Mouse (Mus musculus) heart, embryonic 14.5 days (tissue): ENCODE measurements around the gene Hyal2. TPM values are rescaled to one million over a fixed set of nuclear protein-coding genes. Genes with fewer than 3 reads are reported as not detected.

Experiments used
- ATAC-seq: fragments of 200-750 bp; cut with Nextera tagmentation; 2 replicates; pipeline ENCODE4 v1.8.0; 2017; ENCODE audit warnings: low read depth, moderate TSS enrichment; ENCODE audit not compliant: insufficient number of reproducible peaks, insufficient read depth, low FRiP score
- H3K27ac ChIP-seq, 2 experiments: fragments of 200-500 bp in 1 of 2; fragments of 300-500 bp in 1 of 2; sonication (generic) in 1 of 2; replicated peaks in 1 of 2; 2 replicates each; pipeline ENCODE4 v1.5.1; 2012 to 2014; ENCODE audit warnings: low read depth in 2 of 2, low read length in 2 of 2, control low read depth in 1 of 2, mild to moderate bottlenecking in 1 of 2, mixed read lengths in 1 of 2; ENCODE audit not compliant: control insufficient read depth in 1 of 2, insufficient read depth in 1 of 2
- H3K27me3 ChIP-seq: fragments of 300-500 bp; sonication (generic); 2 replicates; pipeline ENCODE4 v1.6.1; 2014; ENCODE audit warnings: mild to moderate bottlenecking, low read length, control low read depth; ENCODE audit not compliant: control insufficient read depth, insufficient read depth
- H3K36me3 ChIP-seq: fragments of 300-500 bp; sonication (generic); 2 replicates; pipeline ENCODE4 v1.6.1; 2014; ENCODE audit warnings: mild to moderate bottlenecking, control low read depth, low read length, mixed read lengths; ENCODE audit not compliant: control insufficient read depth, insufficient read depth
- H3K4me1 ChIP-seq, 2 experiments: fragments of 200-500 bp in 1 of 2; fragments of 300-500 bp in 1 of 2; sonication (generic) in 1 of 2; 2 replicates each; pipeline ENCODE4 v1.6.1; 2012 to 2014; ENCODE audit warnings: low read length in 2 of 2, control low read depth in 1 of 2, mixed read lengths in 1 of 2; ENCODE audit not compliant: control insufficient read depth in 2 of 2, insufficient read depth in 2 of 2
- H3K4me2 ChIP-seq: fragments of 300-500 bp; sonication (generic); 2 replicates; pipeline ENCODE4 v1.6.1; 2014; ENCODE audit warnings: mild to moderate bottlenecking, low read length
- H3K4me3 ChIP-seq, 2 experiments: fragments of 200-500 bp in 1 of 2; fragments of 300-500 bp in 1 of 2; sonication (generic) in 1 of 2; 2 replicates each; pipeline ENCODE4 v1.5.1; 2012 to 2014; ENCODE audit warnings: low read length in 2 of 2, mild to moderate bottlenecking in 2 of 2, control low read depth in 1 of 2, low read depth in 1 of 2, moderate library complexity in 1 of 2; ENCODE audit not compliant: control insufficient read depth in 1 of 2, insufficient read depth in 1 of 2
- H3K9ac ChIP-seq: fragments of 300-500 bp; sonication (generic); 2 replicates; pipeline ENCODE4 v1.6.1; 2014; ENCODE audit warnings: mild to moderate bottlenecking, low read length
- H3K9me3 ChIP-seq: fragments of 300-500 bp; sonication (generic); 2 replicates; pipeline ENCODE4 v1.6.1; 2016; ENCODE audit warnings: low read length, control low read depth; ENCODE audit not compliant: control insufficient read depth
- WGBS: fragments of 180-500 bp; shearing (Covaris S2); extraction: QIAGEN DNeasy Blood & Tissue Kit; methylation state at CpG from one replicate; pipeline ENCODE4 v1.1.7; 2014; 5-methylcytosine and 5-hydroxymethylcytosine counted together
- polyA plus RNA-seq: library from polyadenylated mRNA; unstranded; fragments of >200 nt; fragmentation: Nextera tagmentation; extraction: Ambion mirVana; gene quantifications from 2 replicates; pipeline ENCODE4 v1.2.1, GENCODE M21; 2014

Gene Hyal2
- polyA plus RNA-seq, 1 experiment from 2014 or later = 103 TPM

DNA sequence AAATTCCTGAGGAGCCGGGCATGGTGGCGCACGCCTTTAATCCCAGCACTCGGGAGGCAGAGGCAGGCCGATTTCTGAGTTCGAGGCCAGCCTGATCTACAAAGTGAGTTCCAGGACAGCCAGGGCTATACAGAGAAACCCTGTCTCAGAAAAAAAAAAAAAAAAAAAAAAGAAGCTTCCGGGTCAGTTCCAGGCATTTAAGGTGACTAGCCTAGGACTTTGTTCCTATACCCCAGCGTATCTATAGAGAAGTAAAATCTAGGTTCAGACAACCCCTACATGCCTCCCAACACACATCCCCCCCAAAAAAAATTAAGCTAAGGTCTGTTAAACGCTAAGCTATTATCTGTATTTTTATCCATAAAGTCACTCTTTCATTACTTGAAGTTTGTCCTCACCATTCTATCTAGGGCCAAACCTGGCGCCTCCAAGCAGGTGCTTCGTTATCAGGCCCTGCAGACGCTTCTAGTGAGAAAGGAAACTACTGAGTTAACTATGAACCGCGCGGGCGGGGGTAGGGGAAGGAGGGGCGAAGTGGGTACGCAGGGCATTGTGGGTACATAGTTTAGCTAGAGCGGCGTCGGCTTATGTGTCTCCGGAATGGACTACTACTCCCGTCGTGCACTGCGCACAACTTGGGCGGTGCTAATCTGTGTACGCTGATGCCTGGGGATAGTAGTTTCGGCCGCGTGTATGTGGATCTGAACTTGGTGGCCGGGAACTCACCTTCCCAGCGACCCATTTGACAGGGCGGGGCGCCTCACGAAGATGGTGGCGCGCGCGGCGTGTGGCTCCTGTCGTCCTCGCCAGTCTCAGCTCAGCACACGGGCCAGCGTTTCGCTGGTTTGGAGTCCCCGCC lies 19.5 kb downstream of the Hyal2 start, which contains the start of gene Ifrd2:
Gene Ifrd2, plus strand, starts transcription at position 669 of the 859 bp plus-strand sequence.
- ATAC-seq = peak; percentile 97
- peak within 1 kb of the TSS; percentile 79 for H3K9ac ChIP-seq
- H3K9me3 ChIP-seq = no peaks in the 10 kb centered on the region
- WGBS = 11% methylated on average over 46 of the region's 46 CpGs
- H3K4me2 ChIP-seq = peak within 1 kb of the TSS; percentile 94
- H3K4me1 ChIP-seq = peaks cover 23 to 30% of the 10 kb centered on the region in 2 experiments
- no peaks in the 10 kb centered on the region for H3K27me3 ChIP-seq
- peaks cover 46% of the 10 kb centered on the region for H3K36me3 ChIP-seq
- peak within 1 kb of the TSS; percentile 17 to 64; a peak in 3 of 4 replicates for H3K27ac ChIP-seq
- peak within 1 kb of the TSS; percentile 64 to 70 for H3K4me3 ChIP-seq

- H3K27ac ChIP-seq = peak overlapping the region; percentile 17 to 64; a peak in 3 of 4 replicates
- H3K4me3 ChIP-seq = peak overlapping the region; percentile 64 to 70
- no peaks in the 10 kb centered on the region for H3K27me3 ChIP-seq
- H3K4me2 ChIP-seq = peak overlapping the region; percentile 94
- H3K9me3 ChIP-seq = no peaks in the 10 kb centered on the region
- H3K36me3 ChIP-seq = peaks cover 48% of the 10 kb centered on the region
- peak overlapping the region; percentile 79 for H3K9ac ChIP-seq
- peaks cover 24 to 38% of the 10 kb centered on the region in 2 experiments for H3K4me1 ChIP-seq
- ATAC-seq = no peak; the same call in 1 of the 2 replicates
- under 1% methylated on average over 33 of the region's 33 CpGs for WGBS
Measured at GRCm38 (mm10) chr9:107587833-107588639, 20.3 kb downstream of the Hyal2 start.

GRCm38 (mm10) chr9:107590058-107590772 lies 22.5 kb downstream of the Hyal2 start:
- WGBS = 55% methylated on average over 25 of the region's 25 CpGs
- H3K9me3 ChIP-seq = no peaks in the 10 kb centered on the region
- H3K36me3 ChIP-seq = peaks cover 54% of the 10 kb centered on the region
- H3K4me2 ChIP-seq = peak overlapping the region; percentile 94; the same call in 1 of the 2 replicates
- no peak for ATAC-seq
- no peak overlapping the region for H3K4me3 ChIP-seq
- peak overlapping the region; percentile 5; the same call in 1 of the 2 replicates for H3K9ac ChIP-seq
- no peaks in the 10 kb centered on the region for H3K27me3 ChIP-seq
- peaks cover 33 to 48% of the 10 kb centered on the region in 2 experiments for H3K4me1 ChIP-seq
- H3K27ac ChIP-seq = peak overlapping the region; percentile 40 to 57; a peak in 3 of 4 replicates

DNA sequence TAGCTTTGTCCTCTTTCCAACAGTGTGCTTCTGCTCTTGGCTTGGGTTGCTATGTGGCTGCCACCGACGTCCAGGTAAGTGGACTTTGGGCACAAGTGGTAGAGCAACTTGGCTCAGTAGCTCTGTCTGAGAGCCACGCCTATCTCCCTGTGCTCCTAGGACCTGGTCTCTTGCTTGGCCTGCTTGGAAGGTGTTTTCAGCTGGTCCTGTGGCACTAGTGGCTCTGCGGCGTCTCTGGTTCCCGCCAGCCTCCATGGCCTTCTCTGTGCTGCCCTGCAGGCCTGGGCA lies 23.0 kb downstream of the Hyal2 start:
- Histone ChIP-seq H3K36me3 (peaks cover 58% of the 10 kb centered on the region), H3K27ac (peak overlapping the region in 1 of 2 experiments; percentile 57; a peak in 1 of 4 replicates), H3K9me3 (no peaks in the 10 kb centered on the region), H3K4me2 (no peak overlapping the region), H3K9ac (no peak overlapping the region), H3K4me3 (no peak overlapping the region), H3K4me1 (peaks cover 33 to 48% of the 10 kb centered on the region in 2 experiments), H3K27me3 (no peaks in the 10 kb centered on the region)
- ATAC-seq = no peak
- 94% methylated on average over 6 of the region's 6 CpGs for WGBS

DNA sequence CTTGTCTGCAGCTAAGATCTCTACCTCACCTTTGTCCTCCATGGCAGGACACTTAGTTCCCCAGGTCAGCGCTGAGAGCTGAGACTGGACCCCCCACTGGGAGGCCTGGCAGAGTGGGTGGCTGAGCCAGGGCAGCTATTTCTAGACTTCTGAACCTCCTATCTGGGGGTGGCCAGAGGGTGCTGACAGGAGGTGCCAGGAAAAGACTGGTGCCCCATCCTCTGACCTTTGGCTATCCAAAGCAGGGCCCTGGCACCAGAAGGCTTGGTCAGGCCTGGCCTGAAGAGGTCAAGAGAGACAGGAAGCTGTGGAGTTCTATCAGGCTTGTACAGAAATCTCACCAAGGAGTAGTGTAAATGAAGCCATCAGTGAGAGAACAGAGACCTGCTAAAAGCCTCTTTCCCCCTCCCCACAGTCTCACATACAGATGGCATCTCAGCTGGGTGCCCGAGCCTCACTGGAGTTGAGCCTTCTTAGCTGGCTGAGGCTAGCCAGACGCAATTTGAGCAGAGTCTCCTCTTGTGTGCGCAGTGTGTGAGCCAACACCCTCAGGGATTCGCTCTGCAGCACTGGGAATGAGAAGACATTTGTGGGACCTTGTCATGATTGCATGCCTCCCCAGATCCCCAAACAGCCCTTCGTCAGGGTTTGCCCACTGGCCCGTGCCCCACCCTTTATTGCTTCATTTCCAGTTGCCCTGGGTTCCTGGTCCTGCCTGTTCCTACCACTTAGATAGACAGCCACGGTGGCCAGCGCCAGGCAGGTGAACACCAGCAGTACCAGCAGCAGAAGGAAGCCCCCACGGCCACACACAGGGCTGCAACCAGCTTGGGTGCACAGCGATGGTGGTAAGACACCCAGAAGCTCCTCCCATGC lies 25.6 kb downstream of the Hyal2 start:
- 67% methylated on average over 11 of the region's 11 CpGs for WGBS
- peaks cover 60% of the 10 kb centered on the region for H3K36me3 ChIP-seq
- H3K27me3 ChIP-seq = no peaks in the 10 kb centered on the region
- peak overlapping the region; percentile 36; the same call in 1 of the 2 replicates for H3K4me2 ChIP-seq
- no peaks in the 10 kb centered on the region for H3K9me3 ChIP-seq
- H3K27ac ChIP-seq = peak overlapping the region; percentile 39 to 43; a peak in 3 of 4 replicates
- H3K4me3 ChIP-seq = no peak overlapping the region
- H3K4me1 ChIP-seq = peaks cover 43 to 55% of the 10 kb centered on the region in 2 experiments
- H3K9ac ChIP-seq = peak overlapping the region; percentile 44; the same call in 1 of the 2 replicates
- ATAC-seq = no peak

GRCm38 (mm10) chr9:107594281-107595062 lies 26.7 kb downstream of the Hyal2 start:
- Histone ChIP-seq H3K4me1 (peaks cover 34 to 44% of the 10 kb centered on the region in 2 experiments), H3K4me2 (no peak overlapping the region), H3K4me3 (no peak overlapping the region), H3K9me3 (no peaks in the 10 kb centered on the region), H3K27ac (no peak overlapping the region), H3K27me3 (no peaks in the 10 kb centered on the region), H3K36me3 (peaks cover 58% of the 10 kb centered on the region), H3K9ac (no peak overlapping the region)
- WGBS = 79% methylated on average over 8 of the region's 8 CpGs
- no peak for ATAC-seq
